Mouse (Mus musculus) kidney, postnatal 36 days (tissue): Measurements from ENCODE around the gene Nol3.

Experiments
- DNase-seq, 2 experiments: peaks; one replicate each; pipeline ENCODE4 v3.0.0; 2021 to 2022; ENCODE audit warnings: mixed read lengths in 2 of 2

Gene Nol3

DNA sequence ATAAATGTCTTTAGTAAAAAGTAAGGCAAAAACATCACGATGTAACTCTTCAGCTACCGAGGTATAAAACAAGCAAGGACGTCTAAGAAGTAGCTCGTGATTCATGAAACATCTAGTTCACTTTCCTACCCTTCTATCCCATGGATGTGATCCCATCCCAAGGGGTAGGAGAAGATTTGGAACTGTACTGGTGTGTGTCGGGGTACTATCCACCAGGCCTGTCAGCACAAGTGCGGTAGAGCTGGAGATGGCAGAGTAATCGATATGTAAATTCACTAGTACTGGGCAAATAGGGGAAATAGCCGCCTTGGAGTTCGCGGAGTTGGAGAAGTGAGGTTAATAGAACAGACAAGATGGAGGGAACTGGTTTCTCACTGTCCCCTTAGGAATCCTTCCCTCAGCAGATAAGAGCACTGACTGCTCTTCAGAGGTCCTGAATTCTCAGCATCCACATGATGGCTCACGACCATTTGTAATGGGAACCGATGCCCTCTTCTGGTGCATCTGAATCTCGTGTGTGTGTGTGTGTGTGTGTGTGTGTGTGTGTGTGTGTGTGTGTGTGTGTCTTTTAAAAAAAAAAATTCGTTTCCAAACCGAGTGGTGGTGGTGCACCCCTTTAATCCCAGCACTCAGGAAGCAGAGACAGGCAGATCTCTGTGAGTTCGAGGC, 12.6 kb upstream of the Nol3 start:
- DNase-seq = no peak

DNA sequence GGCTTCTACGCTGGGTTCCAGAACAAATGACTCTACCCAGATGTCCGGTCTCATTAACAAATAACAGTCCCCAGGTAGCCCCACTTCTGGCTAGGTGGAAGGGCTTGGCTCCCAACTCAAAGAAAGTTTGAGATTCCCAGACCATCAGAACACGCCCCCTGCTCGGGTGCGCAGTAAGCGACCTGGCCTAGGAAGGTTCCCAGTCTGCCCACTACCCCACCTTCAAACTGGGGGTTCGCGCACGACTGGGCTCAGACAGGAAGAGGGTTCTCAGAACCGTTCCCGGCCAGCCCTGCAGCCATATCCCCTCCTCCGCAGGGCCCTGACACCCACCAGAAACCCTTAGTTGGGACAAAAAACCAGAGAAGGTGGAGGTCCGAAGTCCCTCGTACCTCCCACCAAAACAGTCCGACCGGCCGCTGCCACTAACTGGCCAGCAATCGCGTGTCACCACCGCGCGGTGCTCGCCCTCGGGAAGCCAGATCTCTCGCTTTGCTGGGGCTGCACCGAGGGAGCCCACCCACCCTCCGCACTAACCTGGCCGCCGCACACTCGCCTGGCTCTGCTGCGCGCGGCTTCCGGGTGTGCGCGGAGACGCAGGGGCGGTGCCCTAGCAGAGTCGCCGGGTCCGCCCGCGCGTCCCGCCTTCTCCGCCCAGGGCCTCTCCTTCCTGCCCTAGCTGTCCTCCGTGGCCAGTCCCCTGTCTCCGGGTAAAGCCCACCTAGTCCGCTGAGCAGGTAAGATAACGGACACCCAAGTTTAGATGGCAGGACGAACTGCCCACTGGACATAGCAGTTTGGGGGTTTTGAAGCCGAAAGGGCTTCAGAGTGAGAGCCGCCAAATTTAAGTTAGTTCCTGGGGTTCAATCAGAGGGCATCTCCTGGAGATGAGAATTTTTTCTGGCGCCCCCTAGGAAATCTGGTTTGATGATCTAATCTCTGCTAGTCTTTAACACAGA, 11.6 kb upstream of the Nol3 start, which contains the start of the genes Tradd and Fbxl8:
Gene Tradd (minus strand): TSS at position 586 of the 959 bp plus-strand sequence.
Gene Fbxl8 (plus strand): TSS at position 625 of the 959 bp plus-strand sequence.
- DNase-seq = peak; percentile 80 to 91

DNA sequence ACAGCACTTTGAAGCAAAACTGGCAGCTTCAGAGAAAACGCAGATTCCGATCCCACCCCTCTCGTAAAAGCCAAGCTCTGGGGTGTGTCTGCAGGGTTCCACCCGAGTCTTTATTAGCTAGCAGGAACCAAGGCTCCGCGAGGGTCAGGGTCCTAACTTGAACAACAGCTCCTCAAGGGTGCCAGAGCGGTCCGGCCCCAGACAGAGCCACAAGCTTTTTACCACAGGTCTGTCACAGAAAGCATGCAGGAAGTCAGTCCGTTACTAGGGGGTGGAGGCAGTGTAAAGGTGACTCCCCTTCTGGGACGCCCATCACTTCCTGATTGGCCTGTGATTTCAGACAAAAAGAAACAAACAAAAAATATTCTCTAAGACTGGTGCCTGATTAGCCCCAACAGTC, 10.8 kb upstream of the Nol3 start:
- peak; percentile 42 to 48 for DNase-seq

DNA sequence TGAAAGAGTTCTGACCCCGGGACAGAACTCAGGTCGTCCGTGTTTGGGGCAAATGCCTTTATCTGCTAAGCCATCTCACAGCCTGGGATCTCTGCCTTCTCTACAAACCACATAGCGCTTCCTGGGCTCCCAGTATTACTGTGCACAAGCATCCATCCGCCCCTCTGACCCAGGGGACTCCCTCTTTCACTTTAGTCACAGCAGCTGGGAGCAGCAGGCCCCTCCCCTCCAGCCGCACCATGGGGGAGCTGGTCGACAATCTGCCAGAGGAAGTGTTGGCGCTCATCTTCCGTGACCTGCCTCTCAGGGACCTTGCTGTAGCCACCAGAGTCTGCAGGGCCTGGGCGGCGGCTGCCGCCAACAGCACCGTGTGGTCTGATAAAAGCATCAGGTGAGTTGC, 9.2 kb upstream of the Nol3 start:
- no peak for DNase-seq

DNA sequence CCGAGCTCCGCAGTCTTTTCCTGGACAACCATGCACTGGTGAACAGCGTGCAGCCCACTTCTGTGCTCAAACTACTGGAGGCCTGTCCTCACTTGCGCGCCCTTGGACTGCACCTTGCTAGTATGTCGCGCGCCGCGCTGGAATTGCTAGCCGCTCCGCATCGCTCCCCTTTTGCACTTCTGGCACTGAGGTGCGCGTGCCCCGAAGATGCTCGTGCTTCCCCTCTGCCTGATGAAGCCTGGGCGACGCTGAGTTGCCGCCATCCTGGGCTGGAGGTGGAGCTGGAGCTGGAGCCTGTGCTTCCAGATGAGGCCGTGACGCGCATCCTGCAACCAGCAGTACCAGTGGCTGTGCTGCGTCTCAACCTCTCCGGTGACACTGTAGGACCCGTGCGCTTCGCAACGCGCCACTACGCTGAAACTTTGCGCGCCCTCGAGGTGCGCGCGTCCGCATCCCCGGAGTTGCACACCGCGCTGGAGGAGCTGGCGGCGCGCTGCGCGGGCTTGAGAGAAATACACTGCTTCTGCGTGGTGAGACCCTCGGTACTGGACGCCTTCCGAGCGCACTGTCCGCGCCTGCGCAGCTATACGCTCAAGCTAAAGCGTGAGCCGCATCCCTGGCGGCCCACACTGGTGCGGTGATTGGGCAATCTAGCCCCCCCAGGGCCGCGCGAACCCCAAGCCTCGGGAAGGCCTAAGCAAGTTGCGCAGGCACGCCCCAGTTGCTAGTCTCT, 7.4 kb upstream of the Nol3 start:
- DNase-seq = peak in 1 of 2 experiments; percentile 43

DNA sequence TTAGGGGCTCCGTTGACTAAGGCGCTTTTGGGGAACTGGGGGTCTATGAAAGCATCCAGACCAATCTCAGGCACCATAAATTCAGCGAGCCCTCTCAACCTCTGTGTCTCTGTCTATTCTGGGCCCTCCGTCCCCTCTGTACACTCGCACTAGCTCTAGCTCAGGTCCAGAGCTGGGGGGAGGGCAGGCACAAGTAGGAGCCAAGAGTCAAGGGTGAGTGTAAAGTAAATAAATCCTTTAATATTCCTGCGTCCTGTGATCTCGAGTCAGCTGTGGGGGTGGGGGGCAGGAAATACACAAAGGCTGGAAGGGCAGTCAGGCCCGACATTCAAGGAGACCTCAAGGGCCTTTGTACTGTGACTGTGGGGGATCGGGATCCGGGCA, 6.9 kb upstream of the Nol3 start:
- DNase-seq = peak; percentile 38 to 56

DNA sequence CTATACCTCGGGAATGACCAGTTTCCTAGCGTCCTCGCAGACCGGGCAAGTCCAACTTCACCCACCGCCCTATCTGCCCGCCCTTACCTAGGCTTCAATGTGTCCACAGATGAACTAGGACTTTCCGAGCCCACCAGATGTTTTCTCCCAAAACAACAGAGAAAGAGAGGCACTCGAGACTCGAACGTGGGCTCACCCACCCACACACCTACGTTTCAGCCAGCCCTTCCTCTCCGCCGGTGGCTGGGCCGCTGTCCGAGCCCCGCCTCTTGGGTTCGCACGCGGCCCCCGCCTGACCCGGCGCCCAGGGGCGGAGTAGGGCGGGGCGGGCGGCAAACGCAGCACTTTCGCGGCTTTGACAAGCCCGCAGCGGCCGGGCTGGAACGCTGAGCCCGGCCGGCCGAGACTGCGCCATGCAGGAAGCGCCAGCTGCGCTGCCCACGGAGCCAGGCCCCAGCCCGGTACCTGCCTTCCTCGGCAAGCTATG, 6.4 kb upstream of the Nol3 start, which contains the start of gene Hsf4:
Gene Hsf4 (plus strand): TSS at position 341 of the 487 bp plus-strand sequence.
- peak; percentile 77 to 88 for DNase-seq

DNA sequence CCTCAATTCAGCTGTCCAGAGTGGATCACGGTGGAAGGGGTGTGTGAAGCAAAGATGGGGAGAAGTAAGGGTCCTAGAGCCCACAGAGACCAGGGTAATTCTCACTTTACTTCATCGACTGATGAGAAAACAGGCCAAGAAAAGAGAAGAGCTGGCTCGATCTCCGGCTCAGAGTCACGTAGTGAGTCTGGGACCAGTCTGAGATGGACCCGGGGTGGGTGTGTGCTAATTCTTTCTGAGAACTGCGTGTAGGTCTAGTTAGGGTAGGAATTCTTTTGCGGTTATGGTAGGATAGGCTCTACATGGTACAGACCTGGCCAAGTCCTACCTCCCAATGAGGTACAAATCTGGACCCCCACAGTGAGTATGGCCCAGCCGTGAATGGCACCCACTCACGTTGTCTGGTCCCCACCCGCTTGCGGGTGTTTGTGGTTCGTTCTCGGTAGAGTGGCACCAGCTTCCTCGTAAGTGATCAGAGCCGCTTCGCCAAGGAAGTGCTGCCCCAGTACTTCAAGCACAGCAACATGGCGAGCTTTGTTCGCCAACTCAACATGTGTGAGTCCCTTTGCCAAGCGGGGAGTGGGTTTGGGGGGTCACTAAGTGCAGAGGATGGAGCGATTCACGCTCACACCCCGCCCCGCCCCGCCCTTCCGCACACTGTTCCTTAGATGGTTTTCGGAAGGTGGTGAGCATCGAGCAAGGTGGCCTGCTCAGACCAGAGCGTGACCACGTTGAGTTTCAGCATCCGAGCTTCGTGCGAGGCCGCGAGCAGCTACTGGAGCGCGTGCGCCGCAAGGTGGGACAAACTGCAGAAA, 5.6 kb upstream of the Nol3 start:
- no peak for DNase-seq

DNA sequence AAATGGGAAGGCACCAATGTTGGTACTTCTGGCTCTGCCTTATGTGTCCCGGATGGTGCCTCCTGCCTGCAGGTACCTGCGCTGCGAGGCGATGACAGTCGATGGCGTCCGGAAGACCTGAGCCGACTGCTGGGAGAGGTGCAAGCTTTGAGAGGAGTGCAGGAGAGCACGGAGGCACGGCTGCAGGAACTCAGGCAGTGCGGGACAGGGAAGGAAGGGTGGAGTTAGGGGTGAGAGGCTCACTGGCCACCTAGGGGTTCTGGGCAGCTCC, 5.1 kb upstream of the Nol3 start:
- DNase-seq = no peak

DNA sequence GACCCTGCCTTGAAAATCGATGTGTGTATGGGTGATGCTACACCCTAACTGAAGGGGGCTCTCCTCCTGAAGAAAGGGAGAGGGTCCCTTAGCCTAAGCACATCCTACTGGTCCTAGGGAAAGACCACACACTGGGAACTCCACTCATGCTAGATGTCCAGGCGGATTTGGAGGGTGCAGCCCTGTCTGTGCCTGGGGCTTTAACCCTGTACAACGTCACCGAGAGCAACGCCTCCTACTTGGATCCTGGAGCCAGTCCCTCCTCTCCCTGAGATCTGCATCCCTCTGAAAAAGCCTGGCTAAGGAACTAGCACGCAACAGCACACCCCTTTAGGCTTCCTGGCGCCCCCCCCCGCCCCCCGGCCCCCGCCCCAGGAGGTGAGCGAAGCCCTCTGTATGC, 553 bp upstream of the Nol3 start:
- DNase-seq = no peak

DNA sequence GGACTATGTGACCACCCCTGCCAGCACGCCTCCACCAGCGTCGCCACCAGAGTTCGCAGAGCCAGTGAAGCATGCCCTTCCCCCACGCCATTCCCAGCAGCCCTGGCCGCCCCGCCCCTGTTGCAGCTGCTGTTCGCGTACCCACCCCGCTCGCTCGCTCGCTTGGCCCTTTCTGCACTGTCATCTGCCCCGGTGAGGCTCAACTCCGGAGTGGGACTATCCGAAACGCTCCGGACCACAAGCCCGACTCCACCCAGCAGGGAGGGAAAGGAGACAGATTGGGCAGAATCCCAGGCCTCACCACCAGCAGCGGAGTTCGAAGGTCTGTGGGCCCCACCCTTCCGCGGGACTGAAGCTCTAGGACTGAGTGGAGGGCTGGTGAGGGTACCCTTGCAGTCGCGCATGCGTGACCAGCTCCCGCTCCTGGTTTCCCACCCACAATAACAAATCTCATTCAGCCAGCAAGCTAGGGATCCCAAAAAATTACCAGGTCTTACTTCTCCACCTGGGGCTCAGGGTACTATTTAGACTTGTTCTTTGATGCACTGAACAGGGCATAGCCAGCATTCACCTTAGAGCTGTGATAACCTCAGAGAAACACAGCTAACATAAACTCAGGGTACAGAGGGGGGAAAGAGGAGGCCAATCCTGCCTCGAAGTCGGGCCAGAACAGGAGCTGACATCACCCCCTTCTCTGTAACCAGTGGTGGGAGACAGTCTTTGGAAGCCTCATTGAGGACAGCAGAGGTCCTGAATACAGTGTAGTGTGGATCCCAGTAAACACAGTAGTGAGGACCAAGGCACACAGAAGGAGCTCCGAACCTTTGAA, 566 bp downstream of the Nol3 start:
- peak; percentile 51 to 79 for DNase-seq

DNA sequence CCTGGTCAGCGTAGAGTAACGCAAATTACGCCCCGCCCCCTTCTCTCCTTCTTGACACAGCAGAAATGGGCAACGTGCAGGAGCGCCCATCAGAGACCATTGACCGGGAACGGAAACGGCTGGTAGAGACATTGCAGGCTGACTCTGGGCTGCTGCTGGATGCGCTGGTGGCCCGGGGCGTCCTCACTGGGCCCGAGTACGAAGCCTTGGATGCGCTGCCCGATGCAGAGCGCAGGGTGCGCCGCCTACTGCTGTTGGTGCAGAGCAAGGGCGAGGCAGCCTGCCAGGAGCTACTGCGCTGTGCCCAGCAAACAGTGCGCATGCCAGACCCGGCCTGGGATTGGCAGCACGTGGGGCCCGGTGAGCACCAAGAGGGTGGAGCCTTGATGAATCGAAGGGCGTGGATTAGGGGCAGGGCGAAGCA, 3.0 kb downstream of the Nol3 start:
- DNase-seq = peak; percentile 91 to 95

DNA sequence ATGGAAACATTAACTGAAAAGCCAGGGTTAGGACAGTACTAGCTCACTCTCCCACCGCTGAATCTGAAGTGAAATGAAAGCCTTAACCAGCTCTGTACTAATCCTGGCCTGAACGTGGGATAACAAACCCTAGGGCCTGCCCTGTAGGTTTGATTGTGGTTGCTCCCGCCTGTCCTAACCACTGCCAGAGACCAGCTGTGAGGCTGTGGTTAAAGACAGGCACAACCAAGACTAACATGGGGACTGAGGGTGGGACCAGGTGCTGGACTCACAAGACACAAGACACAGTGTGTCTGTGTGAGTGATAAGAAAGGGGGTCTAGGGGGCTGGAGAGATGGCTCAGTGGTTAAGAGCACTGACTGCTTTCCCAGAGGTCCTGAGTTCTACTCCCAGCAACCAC, 4.6 kb downstream of the Nol3 start:
- DNase-seq = no peak

DNA sequence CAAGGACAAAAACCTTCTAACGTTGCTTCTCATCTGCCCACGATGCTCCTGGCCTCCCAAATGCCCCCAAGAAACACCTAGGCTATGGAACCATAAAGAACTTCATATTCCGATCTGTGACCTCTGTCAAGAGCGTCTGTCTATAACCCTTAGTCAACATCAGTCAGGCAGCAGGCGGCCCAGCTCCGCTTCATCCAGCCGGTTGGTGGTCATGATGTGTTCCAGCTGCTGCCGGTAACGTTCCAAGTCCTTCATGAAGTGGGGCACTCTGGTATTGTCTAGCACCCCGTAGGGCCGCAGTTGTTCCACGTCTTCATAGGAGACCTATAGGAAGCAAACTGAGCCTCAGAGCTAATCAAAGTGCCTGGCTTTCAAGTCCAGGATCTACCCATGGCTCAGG, 5.9 kb downstream of the Nol3 start:
- DNase-seq = no peak

DNA sequence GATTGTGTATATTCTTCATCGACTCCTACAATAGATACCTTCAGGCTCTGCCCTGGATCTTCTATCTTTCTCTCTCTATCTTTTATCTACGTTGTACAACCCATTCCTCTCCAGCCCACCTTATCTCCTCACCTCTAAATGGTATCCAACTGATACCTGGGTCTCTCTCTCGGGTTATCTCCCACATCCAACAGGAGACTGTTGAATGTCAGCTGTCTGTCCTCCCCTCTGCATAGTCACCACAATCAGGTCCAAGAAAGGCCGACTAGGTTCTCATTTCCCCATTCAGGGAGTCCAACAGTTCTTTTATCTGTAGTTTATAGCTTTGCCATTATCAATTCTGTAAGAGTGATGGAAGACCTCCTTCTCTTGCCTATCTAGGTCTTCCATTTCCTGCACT, 6.3 kb downstream of the Nol3 start:
- DNase-seq = no peak

DNA sequence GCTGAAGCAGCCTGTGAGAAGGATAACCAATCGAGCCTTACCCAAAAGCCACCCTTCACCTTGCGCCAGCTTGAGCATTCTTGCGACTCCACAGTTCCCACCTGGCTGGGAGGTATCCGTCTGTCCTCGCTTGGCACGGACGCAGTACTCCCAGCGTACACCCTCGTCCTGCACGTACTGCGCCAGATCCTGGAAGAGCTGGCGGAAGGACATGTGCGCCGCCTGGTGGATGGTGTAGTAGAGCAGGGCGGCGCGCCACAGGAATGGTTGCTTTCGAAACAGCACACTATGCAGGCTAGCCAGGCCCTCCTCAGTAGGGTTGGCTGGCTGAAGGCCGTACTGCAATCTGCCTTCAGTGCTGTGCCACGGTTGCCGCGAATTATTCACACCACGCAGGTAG, 7.1 kb downstream of the Nol3 start:
- peak; percentile 32 to 79 for DNase-seq

DNA sequence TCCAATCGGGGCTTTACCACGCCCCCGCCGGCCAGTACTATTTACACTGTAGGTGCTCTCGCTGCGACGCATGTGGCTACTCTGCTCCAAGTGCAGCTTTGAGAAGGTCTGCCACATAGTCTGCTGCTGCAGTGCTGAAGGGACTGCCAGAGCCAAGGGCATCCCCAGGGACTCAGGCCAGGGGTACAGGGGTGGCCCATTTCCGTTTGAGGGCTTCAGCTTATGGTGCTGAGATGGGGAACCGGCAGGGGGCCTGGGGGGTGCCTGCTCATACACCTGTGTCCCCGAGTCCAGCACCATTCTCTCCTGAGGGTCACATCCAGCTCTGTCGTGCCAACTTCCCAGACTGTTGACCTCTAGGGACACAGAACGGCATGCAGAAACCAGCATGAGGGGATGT, 9.6 kb downstream of the Nol3 start:
- DNase-seq = no peak

DNA sequence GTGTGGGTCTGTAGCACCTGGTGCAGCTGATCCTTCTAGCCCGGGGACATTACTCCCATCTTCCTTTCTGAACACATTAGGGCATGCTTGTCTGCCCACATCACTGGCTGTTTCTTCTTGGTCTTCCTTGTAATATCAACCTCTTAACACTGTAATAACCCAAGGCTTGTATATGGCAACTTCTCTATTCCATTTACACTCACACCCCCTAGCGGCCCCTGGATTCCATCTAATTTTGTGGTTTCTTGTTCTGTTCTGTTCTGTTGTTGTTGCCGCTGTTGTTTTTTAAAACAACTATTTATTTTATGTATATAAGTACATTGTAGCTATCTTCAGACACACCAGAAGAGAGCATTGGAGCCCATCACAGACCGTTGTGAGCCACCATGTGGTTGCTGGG, 11.0 kb downstream of the Nol3 start:
- DNase-seq = no peak

DNA sequence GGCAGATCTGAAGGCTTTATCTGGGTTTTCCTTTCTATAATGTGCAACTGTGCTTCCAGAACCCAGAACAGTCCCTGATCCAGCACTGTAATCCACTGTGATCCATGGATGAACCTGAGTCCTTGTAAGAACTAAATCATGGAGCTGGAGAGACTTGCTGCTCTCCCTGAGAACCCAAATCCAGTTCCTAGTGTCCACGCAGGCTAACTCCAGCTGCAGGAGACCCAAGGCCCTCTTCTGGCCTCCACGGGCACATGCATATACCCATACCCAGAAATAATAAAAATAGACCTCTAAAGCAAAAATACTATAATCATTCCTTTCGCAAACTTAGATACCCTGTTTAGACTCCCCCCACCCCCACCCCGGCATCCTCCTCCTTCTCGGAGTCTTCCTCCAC, 12.3 kb downstream of the Nol3 start:
- no peak for DNase-seq

DNA sequence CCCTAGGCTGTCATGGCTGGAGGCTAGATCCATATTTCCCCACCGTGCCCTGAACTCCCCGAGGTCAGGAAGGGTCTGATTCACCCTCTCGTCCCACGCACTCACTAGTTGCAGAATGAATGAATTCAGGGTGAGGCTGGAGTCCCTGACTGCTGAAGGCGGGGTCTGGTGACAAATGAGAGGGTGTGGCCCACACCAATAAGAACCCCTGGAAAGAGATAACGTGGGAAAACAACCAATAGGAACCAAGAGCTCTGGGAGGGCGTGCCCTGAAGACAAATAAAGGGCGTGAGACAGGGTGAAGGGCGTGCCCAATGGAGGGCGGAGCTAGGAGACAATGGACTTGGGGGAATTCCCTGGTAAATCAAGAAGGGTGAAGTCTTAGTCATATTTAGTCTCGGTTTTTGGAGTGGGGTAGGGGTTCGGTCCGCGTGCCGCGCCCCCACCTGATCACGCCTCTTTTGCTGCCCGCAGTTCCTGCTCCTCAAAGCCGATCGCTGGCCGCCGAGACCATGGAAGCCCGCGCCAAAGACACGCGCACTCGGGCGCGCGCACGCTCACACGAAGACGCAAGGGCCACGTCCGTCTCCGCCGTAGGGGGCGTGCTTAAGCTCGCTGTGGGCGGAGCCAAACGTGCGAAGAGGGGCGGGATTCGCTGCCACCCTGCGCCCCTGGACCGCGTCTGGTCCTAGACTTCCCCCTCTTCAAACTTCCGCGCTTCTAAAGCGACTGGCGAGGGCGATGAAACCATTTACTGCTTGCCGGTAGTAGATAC, 13.2 kb downstream of the Nol3 start:
- DNase-seq = peak; percentile 85 to 94
